Mouse (Mus musculus) lung, embryonic 15.5 days (tissue): Measurements from ENCODE around the gene Foxb2. TPM values are rescaled to one million over a fixed set of nuclear protein-coding genes. Genes with fewer than 3 reads are reported as not detected.
"Not testable (repeated sequence)": the region's sequence is repeated elsewhere in the genome, so short reads cannot be mapped to it uniquely, and the experiment has no call there.

Experiments used
- ATAC-seq: fragments of 200-750 bp; cut with Nextera tagmentation; 2 replicates; pipeline ENCODE4 v1.8.0; 2017; ENCODE audit warnings: moderate number of reproducible peaks, borderline replicate concordance; ENCODE audit not compliant: low FRiP score, low TSS enrichment; ENCODE audit errors: extremely low read depth
- H3K27ac ChIP-seq: fragments of 300-500 bp; sonication (generic); 2 replicates; pipeline ENCODE4 v1.5.1; 2015; ENCODE audit warnings: moderate library complexity, mild to moderate bottlenecking, inconsistent platforms
- H3K27me3 ChIP-seq: fragments of 300-500 bp; sonication (generic); 2 replicates; pipeline ENCODE4 v1.6.1; 2015; ENCODE audit warnings: inconsistent platforms
- H3K36me3 ChIP-seq: fragments of 300-500 bp; sonication (generic); 2 replicates; pipeline ENCODE4 v1.6.1; 2015; ENCODE audit warnings: inconsistent platforms
- H3K4me1 ChIP-seq: fragments of 300-500 bp; sonication (generic); 2 replicates; pipeline ENCODE4 v1.6.1; 2015; ENCODE audit warnings: inconsistent platforms
- H3K4me2 ChIP-seq: fragments of 300-500 bp; sonication (generic); 2 replicates; pipeline ENCODE4 v1.6.1; 2015; ENCODE audit warnings: inconsistent platforms, mild to moderate bottlenecking, moderate library complexity
- H3K4me3 ChIP-seq: fragments of 300-500 bp; sonication (generic); 2 replicates; pipeline ENCODE4 v1.5.1; 2015; ENCODE audit warnings: mild to moderate bottlenecking, inconsistent platforms
- H3K9ac ChIP-seq: fragments of 300-500 bp; sonication (generic); 2 replicates; pipeline ENCODE4 v1.6.1; 2015; ENCODE audit warnings: inconsistent platforms
- H3K9me3 ChIP-seq: fragments of 300-500 bp; sonication (generic); 2 replicates; pipeline ENCODE4 v1.6.1; 2016; ENCODE audit warnings: inconsistent platforms
- WGBS: fragments of 180-500 bp; shearing (Covaris S2); methylation state at CpG from one replicate; pipeline ENCODE4 v1.1.7; 2015; 5-methylcytosine and 5-hydroxymethylcytosine counted together
- polyA plus RNA-seq: library from polyadenylated mRNA; unstranded; fragments of >200 nt; fragmentation: Nextera tagmentation; extraction: Ambion mirVana; gene quantifications from 2 replicates; pipeline ENCODE4 v1.2.1, GENCODE M21; 2015

The Foxb2 gene
- polyA plus RNA-seq, 1 experiment from 2014 or later, result not detected

- H3K4me3 ChIP-seq, result no peak overlapping the region
- H3K9me3 ChIP-seq, result no peaks in the 10 kb centered on the region
- whole genome bisulfite sequencing, result under 1% methylated on average over 24 of the region's 24 CpGs
- ATAC-seq, result no peak
- H3K4me2 ChIP-seq, result no peak overlapping the region
- no peak overlapping the region for H3K9ac ChIP-seq
- peaks cover 41% of the 10 kb centered on the region for H3K4me1 ChIP-seq
- H3K27ac ChIP-seq, result no peak overlapping the region
- H3K27me3 ChIP-seq, result peaks cover 94% of the 10 kb centered on the region
- H3K36me3 ChIP-seq, result no peaks in the 10 kb centered on the region
Measured at GRCm38 (mm10) chr19:16871192-16871760, 2.3 kb downstream of the Foxb2 start.

GRCm38 (mm10) chr19:16870501-16871191 is 3.0 kb downstream of the Foxb2 start:
- peaks cover 87% of the 10 kb centered on the region for H3K27me3 ChIP-seq
- no peak overlapping the region for H3K27ac ChIP-seq
- no peak for ATAC-seq
- H3K4me3 ChIP-seq, result no peak overlapping the region
- peaks cover 38% of the 10 kb centered on the region for H3K4me1 ChIP-seq
- no peaks in the 10 kb centered on the region for H3K9me3 ChIP-seq
- no peaks in the 10 kb centered on the region for H3K36me3 ChIP-seq
- no peak overlapping the region for H3K9ac ChIP-seq
- H3K4me2 ChIP-seq, result no peak overlapping the region
- 1% methylated on average over 28 of the region's 28 CpGs for WGBS

- H3K9me3 ChIP-seq, result no peaks in the 10 kb centered on the region
- 28% methylated on average over 5 of the region's 5 CpGs for WGBS
- no peak for ATAC-seq
- no peaks in the 10 kb centered on the region for H3K36me3 ChIP-seq
- no peak overlapping the region for H3K9ac ChIP-seq
- peaks cover 70% of the 10 kb centered on the region for H3K27me3 ChIP-seq
- H3K4me1 ChIP-seq, result peaks cover 24% of the 10 kb centered on the region
- no peak overlapping the region for H3K4me3 ChIP-seq
- H3K27ac ChIP-seq, result no peak overlapping the region
- no peak overlapping the region for H3K4me2 ChIP-seq
Measured at GRCm38 (mm10) chr19:16868534-16868933, 5.1 kb downstream of the Foxb2 start.

GRCm38 (mm10) chr19:16858646-16859045 is 15.0 kb downstream of the Foxb2 start:
- Histone ChIP-seq H3K4me3 (no peak overlapping the region), H3K4me2 (no peak overlapping the region), H3K9me3 (no peaks in the 10 kb centered on the region), H3K4me1 (no peaks in the 10 kb centered on the region), H3K36me3 (no peaks in the 10 kb centered on the region), H3K27ac (no peak overlapping the region), H3K9ac (no peak overlapping the region), H3K27me3 (peaks cover under 1% of the 10 kb centered on the region; the same call in 1 of the 2 replicates)
- WGBS, result 57% methylated on average over 4 of the region's 4 CpGs
- no peak for ATAC-seq

- Histone ChIP-seq H3K4me2 (no peak overlapping the region), H3K27me3 (no peaks in the 10 kb centered on the region), H3K4me3 (no peak overlapping the region), H3K9ac (no peak overlapping the region), H3K36me3 (no peaks in the 10 kb centered on the region), H3K9me3 (no peaks in the 10 kb centered on the region), H3K27ac (no peak overlapping the region), H3K4me1 (no peaks in the 10 kb centered on the region)
- WGBS, result 58% methylated on average over 5 of the region's 5 CpGs
- no peak for ATAC-seq
Measured at GRCm38 (mm10) chr19:16856752-16857151, 16.9 kb downstream of the Foxb2 start.

- H3K9ac ChIP-seq, H3K4me3 ChIP-seq, H3K27me3 ChIP-seq, ATAC-seq, H3K4me2 ChIP-seq, H3K9me3 ChIP-seq, H3K4me1 ChIP-seq, H3K27ac ChIP-seq, H3K36me3 ChIP-seq: not testable (repeated sequence)
- WGBS, result 90% methylated on average over 2 of the region's 2 CpGs
Measured at GRCm38 (mm10) chr19:16844091-16844490, 29.5 kb downstream of the Foxb2 start.

GRCm38 (mm10) chr19:16841516-16842249 is 31.9 kb downstream of the Foxb2 start:
- no peak overlapping the region for H3K4me2 ChIP-seq
- ATAC-seq, result no peak
- no peaks in the 10 kb centered on the region for H3K27me3 ChIP-seq
- no peak overlapping the region for H3K4me3 ChIP-seq
- H3K36me3 ChIP-seq, result no peaks in the 10 kb centered on the region
- no peaks in the 10 kb centered on the region for H3K9me3 ChIP-seq
- H3K9ac ChIP-seq, result no peak overlapping the region
- H3K27ac ChIP-seq, result no peak overlapping the region
- H3K4me1 ChIP-seq, result no peaks in the 10 kb centered on the region
- 45% methylated on average over 9 of the region's 9 CpGs for WGBS

GRCm38 (mm10) chr19:16841001-16841400 is 32.6 kb downstream of the Foxb2 start:
- Histone ChIP-seq H3K4me1 (no peaks in the 10 kb centered on the region), H3K27ac (no peak overlapping the region), H3K9me3 (no peaks in the 10 kb centered on the region), H3K4me3 (no peak overlapping the region), H3K36me3 (no peaks in the 10 kb centered on the region), H3K9ac (no peak overlapping the region), H3K27me3 (no peaks in the 10 kb centered on the region), H3K4me2 (no peak overlapping the region)
- WGBS, result 84% methylated on average over 8 of the region's 8 CpGs
- ATAC-seq, result no peak

- H3K36me3 ChIP-seq, result no peaks in the 10 kb centered on the region
- no peak overlapping the region for H3K27ac ChIP-seq
- no peak for ATAC-seq
- 73% methylated on average over 5 of the region's 5 CpGs for WGBS
- no peaks in the 10 kb centered on the region for H3K27me3 ChIP-seq
- H3K4me1 ChIP-seq, result no peaks in the 10 kb centered on the region
- H3K4me2 ChIP-seq, result no peak overlapping the region
- no peaks in the 10 kb centered on the region for H3K9me3 ChIP-seq
- H3K4me3 ChIP-seq, result no peak overlapping the region
- no peak overlapping the region for H3K9ac ChIP-seq
Measured at GRCm38 (mm10) chr19:16827657-16828056, 45.9 kb downstream of the Foxb2 start.

- no peak for ATAC-seq
- H3K9ac ChIP-seq, result no peak overlapping the region
- no peak overlapping the region for H3K4me2 ChIP-seq
- no peak overlapping the region for H3K27ac ChIP-seq
- 43% methylated on average over 5 of the region's 5 CpGs for WGBS
- no peaks in the 10 kb centered on the region for H3K36me3 ChIP-seq
- H3K9me3 ChIP-seq, result no peaks in the 10 kb centered on the region
- no peak overlapping the region for H3K4me3 ChIP-seq
- H3K4me1 ChIP-seq, result no peaks in the 10 kb centered on the region
- no peaks in the 10 kb centered on the region for H3K27me3 ChIP-seq
Measured at GRCm38 (mm10) chr19:16825228-16825627, 48.4 kb downstream of the Foxb2 start.
